Mouse (Mus musculus): ENCODE data around the gene Olfr10.
"Not testable (repeated sequence)": the region's sequence is repeated elsewhere in the genome, so short reads cannot be mapped to it uniquely, and the experiment has no call there.

Olfr10 gene

GRCm38 (mm10) chr11:49304441-49304840, at the start of gene Olfr10:
Gene Olfr10, plus strand, starts transcription at chr11:49304741.
- DNase-seq (ENCODE audit: low spot score in 2 of 2) = no peak

DNA sequence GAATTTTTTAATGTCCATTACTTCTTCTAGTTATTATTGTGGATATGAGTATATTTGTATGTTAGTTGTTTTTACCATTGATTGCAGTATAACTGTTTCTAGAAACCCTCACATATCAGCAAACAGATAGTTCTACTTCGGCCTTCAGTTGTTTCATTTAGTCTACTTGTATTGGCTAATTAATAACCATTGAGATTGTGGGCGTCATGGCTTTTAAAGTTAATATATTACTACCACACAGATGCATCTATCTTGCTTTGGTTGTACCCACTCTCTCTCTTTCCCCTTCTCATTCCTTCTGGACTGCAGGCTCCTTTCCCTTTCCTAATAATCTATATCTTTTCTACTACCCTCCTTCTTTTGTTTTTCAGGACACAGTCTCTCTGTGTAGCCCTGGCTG, 45.2 kb upstream of the Olfr10 start:
- DNase-seq (ENCODE audit: low spot score in 2 of 2) = no peak

- no peak for DNase-seq (ENCODE audit: low spot score in 2 of 2)
Observed at GRCm38 (mm10) chr11:49259829-49260228, 44.7 kb upstream of the Olfr10 start.

GRCm38 (mm10) chr11:49260598-49261312, 43.8 kb upstream of the Olfr10 start:
- peak in 1 of 2 experiments; percentile 64 for DNase-seq (ENCODE audit: low spot score in 2 of 2)

- peak in 1 of 2 experiments; percentile 59 for DNase-seq (ENCODE audit: low spot score in 2 of 2)
Observed at GRCm38 (mm10) chr11:49261313-49261855, 43.2 kb upstream of the Olfr10 start.

- DNase-seq (ENCODE audit: low spot score in 2 of 2) = peak in 1 of 2 experiments; percentile 55
Observed at GRCm38 (mm10) chr11:49262286-49262685, 42.3 kb upstream of the Olfr10 start.

DNA sequence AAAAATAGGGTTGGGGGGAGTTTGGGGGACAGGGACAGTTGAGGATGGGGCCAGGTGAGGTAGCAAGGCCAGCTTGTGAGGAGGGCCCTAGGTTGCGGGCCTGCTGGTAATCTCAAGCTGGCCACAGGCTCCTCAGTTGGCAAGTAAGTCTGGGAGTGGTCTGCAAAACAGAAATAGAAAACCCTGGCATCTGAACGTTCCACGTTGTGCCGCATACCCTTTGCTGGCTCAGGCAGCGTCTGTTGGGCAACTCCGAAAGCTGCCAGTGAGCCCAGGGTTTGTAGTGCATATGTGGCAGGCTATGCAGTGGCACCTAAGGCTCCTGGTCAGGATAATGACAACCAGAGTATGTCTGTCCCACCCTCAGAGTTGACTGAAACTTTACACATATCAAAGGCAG, 41.4 kb upstream of the Olfr10 start:
- peak in 1 of 2 experiments; percentile 53 for DNase-seq (ENCODE audit: low spot score in 2 of 2)

DNA sequence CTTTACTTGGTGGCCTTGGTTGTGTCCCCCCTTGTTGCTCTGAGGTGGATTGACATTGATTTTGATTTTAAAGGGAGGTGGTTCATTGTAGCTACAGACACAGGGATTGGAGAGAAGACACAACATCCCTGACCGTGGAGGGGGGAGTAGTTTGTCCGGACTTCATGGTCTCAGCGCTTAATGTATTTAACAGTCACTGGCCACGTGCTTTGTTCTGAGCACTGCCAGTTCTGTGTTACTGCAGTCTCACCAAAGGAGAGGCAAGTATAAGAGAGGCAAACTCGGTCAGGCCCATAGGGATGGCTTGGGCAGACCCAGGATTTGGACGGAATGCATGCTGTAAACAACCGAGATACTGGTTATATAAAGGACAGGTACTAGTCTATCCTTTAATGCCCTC, 40.5 kb upstream of the Olfr10 start:
- DNase-seq (ENCODE audit: low spot score in 2 of 2) = no peak

- no peak for DNase-seq (ENCODE audit: low spot score in 2 of 2)
Observed at GRCm38 (mm10) chr11:49264622-49265021, 39.9 kb upstream of the Olfr10 start.

DNA sequence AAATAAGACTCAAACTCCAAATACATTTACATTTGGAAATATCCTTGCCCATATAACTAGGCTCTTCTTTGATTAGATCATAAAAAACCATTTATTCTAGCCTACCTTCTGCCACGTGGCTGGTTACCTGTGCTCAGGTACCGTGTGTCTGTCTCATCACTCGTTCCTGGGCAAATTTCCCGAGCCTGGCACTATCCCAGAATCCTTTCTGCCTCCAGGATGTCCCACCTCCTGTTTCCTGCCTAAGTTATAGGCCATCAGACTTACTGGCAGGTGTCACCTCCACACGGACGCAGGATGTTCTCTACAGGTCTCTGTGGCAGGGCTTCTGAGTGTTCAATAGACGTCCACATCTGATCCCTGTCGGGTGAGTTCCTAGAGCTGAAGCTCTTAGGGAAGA, 39.4 kb upstream of the Olfr10 start:
- no peak for DNase-seq (ENCODE audit: low spot score in 2 of 2)

DNA sequence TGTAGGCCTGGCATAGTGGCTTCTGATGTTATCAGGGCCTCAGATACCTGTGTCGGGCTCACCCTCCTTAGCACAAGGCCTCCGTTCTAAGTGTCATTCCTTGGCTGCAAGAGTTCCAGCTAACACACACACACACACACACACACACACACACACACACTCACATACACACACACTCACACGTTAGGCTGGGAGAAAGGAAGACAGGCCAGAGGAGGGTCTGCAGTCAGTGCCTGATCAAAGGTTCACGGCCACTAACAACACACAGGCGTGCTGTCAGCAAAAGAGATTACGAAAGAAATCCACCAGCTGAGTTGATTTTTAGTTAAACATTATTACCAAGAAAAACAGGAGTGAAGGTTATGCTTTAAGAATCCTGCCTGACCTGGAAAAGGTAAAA, 37.9 kb upstream of the Olfr10 start:
- DNase-seq (ENCODE audit: low spot score in 2 of 2) = no peak

- DNase-seq (ENCODE audit: low spot score in 2 of 2) = no peak
Observed at GRCm38 (mm10) chr11:49267316-49267715, 37.2 kb upstream of the Olfr10 start.

- no peak for DNase-seq (ENCODE audit: low spot score in 2 of 2)
Observed at GRCm38 (mm10) chr11:49267970-49268579, 36.5 kb upstream of the Olfr10 start.

DNA sequence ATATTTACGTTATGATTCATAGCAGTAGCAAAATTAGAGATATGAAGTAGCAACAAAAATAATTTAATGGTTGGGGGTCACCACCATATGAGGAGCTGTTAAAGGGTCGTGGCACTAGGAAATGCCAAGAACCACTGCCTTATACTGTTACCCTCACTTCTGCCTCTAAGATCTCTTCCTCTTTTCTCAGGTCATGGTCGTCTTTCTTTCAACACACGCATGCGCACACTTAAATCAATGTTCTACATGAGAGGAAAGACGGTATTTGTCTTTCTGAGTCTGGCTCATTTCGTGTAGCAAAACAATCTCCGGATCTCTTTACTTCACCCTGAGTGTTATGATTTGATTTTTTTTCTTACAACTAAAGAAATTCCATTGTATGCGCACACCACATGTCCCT, 34.8 kb upstream of the Olfr10 start:
- DNase-seq (ENCODE audit: low spot score in 2 of 2) = no peak

DNA sequence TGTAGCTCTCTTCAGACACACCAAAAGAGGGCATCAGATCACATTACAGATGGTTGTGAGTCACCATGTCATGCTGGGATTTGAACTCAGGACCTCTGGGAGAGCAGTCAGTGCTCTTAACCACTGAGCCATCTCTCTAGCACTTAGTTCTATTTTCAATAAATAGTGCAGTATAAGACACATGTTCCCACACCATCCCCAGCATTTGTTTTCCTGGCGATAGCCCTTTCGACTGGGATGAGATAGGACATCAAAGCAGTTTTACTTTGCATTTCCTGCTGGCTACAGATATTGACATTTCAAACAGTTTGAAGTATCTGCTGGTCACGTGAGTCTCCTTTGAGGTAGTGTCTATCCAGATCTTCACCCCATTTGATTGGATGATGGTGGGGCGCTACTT, 34.2 kb upstream of the Olfr10 start:
- DNase-seq (ENCODE audit: low spot score in 2 of 2) = no peak

GRCm38 (mm10) chr11:49271334-49271733, 33.2 kb upstream of the Olfr10 start:
- DNase-seq (ENCODE audit: low spot score in 2 of 2) = peak in 1 of 2 experiments; percentile 31

DNA sequence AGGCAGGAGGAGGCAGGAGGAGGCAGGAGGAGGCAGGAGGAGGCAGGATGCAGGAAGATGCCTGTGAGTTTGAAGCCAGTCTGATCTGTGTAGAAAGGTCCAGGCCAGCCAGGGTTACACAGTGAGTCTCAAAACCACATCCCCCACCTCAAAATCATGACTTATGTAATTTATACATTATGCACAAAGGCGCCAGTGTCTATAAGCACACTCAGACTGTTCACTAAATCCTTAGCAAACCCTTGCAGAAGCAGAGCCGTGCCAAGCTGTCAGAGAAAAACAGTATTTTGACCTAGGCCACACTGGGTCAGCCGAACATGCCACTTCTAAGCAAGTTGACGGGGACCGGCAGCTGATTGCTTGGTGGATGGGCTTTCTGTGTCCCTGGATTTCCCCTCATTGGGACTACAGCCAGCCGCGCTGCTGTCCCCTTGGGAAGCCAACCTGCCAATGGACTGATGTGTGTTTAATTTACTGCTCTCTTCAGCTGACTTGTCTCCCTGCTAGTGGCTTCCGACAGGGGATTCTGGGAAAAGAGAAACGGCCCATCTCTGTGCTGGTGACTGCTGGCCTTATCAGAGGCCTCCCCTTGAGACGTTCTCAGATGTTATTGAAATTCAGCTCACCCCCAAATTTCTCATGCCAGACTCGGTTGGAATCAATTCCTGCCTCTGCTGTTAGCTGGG, 30.6 kb upstream of the Olfr10 start:
- DNase-seq (ENCODE audit: low spot score in 2 of 2) = no peak

DNA sequence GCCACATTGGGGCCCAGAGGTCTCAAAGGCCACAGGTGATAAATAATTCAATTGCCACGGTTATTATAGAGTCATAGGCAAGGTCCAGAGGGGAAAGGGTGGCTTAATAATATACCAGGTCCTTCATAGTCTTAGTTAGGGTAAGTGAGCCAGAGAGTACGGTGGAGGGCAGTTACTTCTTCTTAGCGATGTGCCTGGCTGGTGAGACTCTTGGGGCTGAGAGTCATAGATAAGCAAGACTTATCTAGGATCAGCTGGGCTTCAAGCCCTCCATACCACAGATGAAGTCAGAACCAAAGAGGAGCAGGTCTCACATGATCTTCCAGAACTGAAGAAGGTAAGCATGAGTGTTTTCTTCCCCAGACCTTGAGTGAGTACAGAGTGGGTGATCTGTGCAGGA, 26.3 kb upstream of the Olfr10 start, which contains the start of gene Olfr1393:
Olfr1393 (plus strand) TSS at position 83 of the 400 bp plus-strand sequence.
- no peak for DNase-seq (ENCODE audit: low spot score in 2 of 2)

DNA sequence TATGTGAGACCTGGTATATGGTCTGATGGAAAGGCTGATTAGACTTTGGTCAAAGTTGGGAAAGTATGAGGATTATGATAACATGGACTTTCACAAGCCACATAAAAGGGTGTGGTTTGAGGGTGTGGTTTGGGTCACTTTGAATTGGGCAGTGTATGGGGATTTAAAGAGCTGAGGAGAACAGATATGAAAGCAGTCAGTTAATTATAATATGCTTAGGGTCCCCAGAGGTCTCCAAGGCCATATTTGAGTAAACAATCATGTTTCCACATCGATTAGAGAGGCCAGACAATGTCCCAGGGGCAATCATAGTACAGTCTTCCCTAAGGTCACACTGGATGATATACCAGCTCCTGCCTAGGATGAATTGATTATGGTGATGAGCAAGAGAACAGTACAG, 19.6 kb upstream of the Olfr10 start, which contains the start of gene Olfr1392:
Olfr1392 (plus strand) TSS at position 301 of the 400 bp plus-strand sequence.
- DNase-seq (ENCODE audit: low spot score in 2 of 2) = not testable (repeated sequence)

DNA sequence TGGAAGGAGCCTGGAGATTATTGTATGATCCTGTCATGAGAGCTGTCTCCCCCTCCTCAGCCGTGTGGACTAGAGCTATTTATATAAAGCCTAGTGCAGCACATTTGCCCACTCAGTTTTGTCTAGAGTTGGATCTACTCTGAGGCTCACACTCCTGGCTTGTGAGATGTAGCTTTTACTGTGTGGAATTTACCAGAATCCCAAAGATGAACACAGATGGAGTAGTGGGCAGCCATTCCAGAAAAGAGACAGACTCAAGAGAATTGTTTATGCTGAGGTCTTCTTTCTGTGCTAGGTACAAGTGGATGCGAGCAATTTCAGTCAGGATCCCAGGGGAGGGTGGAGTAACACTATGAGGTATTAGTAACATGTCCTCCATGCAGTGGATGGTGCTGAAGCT, 17.3 kb upstream of the Olfr10 start:
- DNase-seq (ENCODE audit: low spot score in 2 of 2) = peak in 1 of 2 experiments; percentile 25

- no peak for DNase-seq (ENCODE audit: low spot score in 2 of 2)
Observed at GRCm38 (mm10) chr11:49292777-49293176, 11.8 kb upstream of the Olfr10 start.

- not testable (repeated sequence) for DNase-seq (ENCODE audit: low spot score in 2 of 2)
Observed at GRCm38 (mm10) chr11:49308547-49308946, 4.0 kb downstream of the Olfr10 start.
